Mouse (Mus musculus): ENCODE results near the gene Bcl7c.

DNA sequence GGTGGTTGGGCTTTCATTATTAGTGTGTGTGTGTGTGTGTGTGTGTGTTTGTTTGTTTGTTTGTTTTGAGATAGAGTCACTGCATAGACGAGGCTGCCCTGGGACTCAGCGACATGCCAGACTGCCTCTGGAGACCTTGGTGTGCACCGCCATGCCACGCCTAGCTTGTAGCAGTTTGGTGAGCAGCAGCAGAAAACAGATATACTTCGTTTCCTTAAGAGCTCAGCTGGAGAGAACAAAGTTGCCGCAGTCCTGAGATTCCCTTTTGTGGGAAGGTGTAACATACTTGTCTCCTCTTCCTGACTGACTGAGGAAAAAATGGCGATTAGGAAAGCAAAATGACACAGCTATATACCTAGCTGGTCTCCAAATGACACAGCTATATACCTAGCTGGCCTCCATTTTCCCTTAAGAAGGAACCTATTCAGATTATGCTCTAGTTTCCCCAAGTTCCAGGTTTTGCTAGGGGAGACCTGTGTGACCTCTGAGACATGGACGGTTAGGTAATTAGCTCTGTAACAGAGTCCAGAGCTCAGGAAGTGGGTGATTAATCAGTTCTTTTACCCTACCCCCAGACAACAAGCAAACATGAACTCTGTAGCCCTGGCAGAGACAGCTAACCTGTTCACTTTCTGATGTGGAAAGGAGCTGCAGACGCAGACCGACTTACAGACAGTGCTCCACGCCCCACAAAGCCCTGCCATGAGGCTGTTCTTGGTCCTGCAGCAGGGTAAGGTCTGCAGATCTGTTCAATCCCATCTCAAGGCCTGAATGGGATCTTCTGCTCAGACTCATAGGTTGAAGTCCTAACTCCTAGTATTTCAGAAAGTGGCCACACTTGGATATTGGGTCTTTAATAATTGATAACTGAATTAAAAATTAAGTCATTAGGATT, 36.6 kb downstream of the Bcl7c start:
- TF ChIP-seq CTCF (IDR thresholded peaks at IDR 0.05) (no peak), EP300 (IDR thresholded peaks at IDR 0.05) (no peak)
